8 mouse cellular contexts compared by ENCODE assay signal in the genomic region with DNA sequence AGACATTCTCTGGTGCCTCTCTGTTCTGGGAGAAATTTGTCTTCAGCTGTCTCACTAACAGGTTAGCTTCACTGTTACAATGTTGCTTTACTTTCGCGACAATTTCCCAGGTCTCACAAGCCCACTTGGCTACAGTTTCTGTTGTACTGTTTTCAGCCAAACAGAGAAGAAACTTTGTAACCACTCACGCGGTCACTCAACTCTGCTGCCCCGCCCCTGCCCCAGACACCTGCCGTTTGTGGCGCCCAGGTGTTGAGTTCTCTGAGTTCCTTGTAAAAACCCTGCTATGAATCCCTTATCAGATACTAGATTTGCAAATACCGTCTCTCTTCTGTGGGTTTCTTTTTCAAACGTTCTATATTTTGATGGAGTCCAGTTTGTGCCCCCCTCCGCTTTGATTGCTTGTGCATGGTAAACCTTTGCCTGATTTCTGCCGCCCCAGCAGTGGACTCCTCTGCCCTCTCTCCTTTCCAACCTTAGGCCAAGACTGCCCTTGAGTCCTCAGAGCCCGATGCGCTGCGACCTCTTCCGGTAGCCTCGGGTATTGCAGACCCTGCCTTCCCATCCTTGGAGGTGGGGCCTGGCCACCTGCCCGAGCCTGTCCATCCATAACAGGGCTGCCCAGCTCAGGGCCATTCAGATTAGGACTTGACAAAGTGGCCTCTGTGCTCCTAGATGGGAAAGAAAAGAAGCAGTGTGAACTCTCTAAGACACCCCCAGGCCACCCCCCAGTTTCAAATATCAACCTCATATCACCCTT. TPM values are rescaled to one million over a fixed set of nuclear protein-coding genes. Genes with fewer than 3 reads are reported as not detected.
DNase-seq lines count a peak whose midpoint lies in the region; ATAC-seq lines count a peak whose summit lies in the region.

No protein-coding gene starts in this region.

- H3K9ac ChIP-seq in hindbrain, embryonic 15.5 days: no peak overlapping the region

- no peak overlapping the region for H3K4me2 ChIP-seq in hindbrain, embryonic 15.5 days

- peak; percentile 54 for ATAC-seq in hindbrain, embryonic 15.5 days (ENCODE audit: low FRiP score, low read depth)
- peak; percentile 94 for ATAC-seq in megakaryocyte, adult 5-6 weeks (ENCODE audit: poor library complexity, severe bottlenecking)

- H3K36me3 ChIP-seq in hindbrain, embryonic 15.5 days: no peaks in the 10 kb centered on the region

- 20% methylated on average over 17 of the region's 17 CpGs for WGBS in hindbrain, embryonic 15.5 days

- H3K27me3 ChIP-seq in hindbrain, embryonic 15.5 days: no peaks in the 10 kb centered on the region

- no peak overlapping the region for H3K27ac ChIP-seq in hindbrain, embryonic 15.5 days (replicated peaks)

- no peaks in the 10 kb centered on the region for H3K9me3 ChIP-seq in hindbrain, embryonic 15.5 days

- no peaks in the 10 kb centered on the region; the same call in 1 of the 2 replicates for H3K4me1 ChIP-seq in hindbrain, embryonic 15.5 days (replicated peaks)

- DNase-seq in MEL-GATA-1-ER (ENCODE audit: extremely low read depth, low read depth): peak; percentile 47
- DNase-seq in cerebellum, postnatal 10 days: peak; percentile 98 to 100
- peak; percentile 85 to 89 for DNase-seq in frontal cortex, postnatal 25 days (ENCODE audit: low spot score in 2 of 2)
- DNase-seq in layer of hippocampus, postnatal 36 days: peak; percentile 85 to 87
- peak; percentile 79 for DNase-seq in right cerebral cortex, adult 18-20 months
- DNase-seq in urinary bladder, adult 18-20 months (ENCODE audit: low spot score in 2 of 2): peak; percentile 81 to 92

- no peak overlapping the region for H3K4me3 ChIP-seq in hindbrain, embryonic 15.5 days

RNA-seq across cellular contexts. Expression of gene Ninj1, which starts 17.7 kb away (rescaled TPM):
- polyA plus RNA-seq in hindbrain, embryonic 15.5 days (2015; fragmentation: Nextera tagmentation; extraction: Ambion mirVana): 28.2 and 32.3 TPM in 2 replicates
- total RNA-seq in layer of hippocampus, postnatal 36 days (2021): 10 to 100 TPM; 18.7 to 19.3 TPM
- 76.1 and 81.6 TPM in 2 replicates for total RNA-seq in megakaryocyte, adult 5-6 weeks (2015)
- 33.4 and 48.2 TPM in 2 replicates for total RNA-seq in megakaryocyte, adult 5-6 weeks (2017)

RNA-seq across cellular contexts. Expression of gene Wnk2, which starts 21.8 kb away (rescaled TPM):
- 19.6 and 23.2 TPM in 2 replicates for polyA plus RNA-seq in hindbrain, embryonic 15.5 days (2015; fragmentation: Nextera tagmentation; extraction: Ambion mirVana)
- total RNA-seq in layer of hippocampus, postnatal 36 days (2021): 10 to 100 TPM; 85.8 to 99.2 TPM
- 0.66 and 1.6 TPM in 2 replicates for total RNA-seq in megakaryocyte, adult 5-6 weeks (2015)
- total RNA-seq in megakaryocyte, adult 5-6 weeks (2017): 0.33 and 0.48 TPM in 2 replicates

RNA-seq across cellular contexts. Expression of gene Card19, which starts 46.2 kb away (rescaled TPM):
- 33.8 and 37.9 TPM in 2 replicates for polyA plus RNA-seq in hindbrain, embryonic 15.5 days (2015; fragmentation: Nextera tagmentation; extraction: Ambion mirVana)
- 10 to 100 TPM; 13.9 to 15.0 TPM for total RNA-seq in layer of hippocampus, postnatal 36 days (2021)
- 85.5 and 103 TPM in 2 replicates for total RNA-seq in megakaryocyte, adult 5-6 weeks (2015)
- total RNA-seq in megakaryocyte, adult 5-6 weeks (2017): 91.0 and 123 TPM in 2 replicates

Comparison
In these comparisons a context has a peak if more than half of its experiments do, and no peak if none do; other contexts are left out.
1. DNase-seq: peak in every context shown above with its lines; median percentile 99 in cerebellum, postnatal 10 days; 87 in frontal cortex, postnatal 25 days; 86 in urinary bladder, adult 18-20 months; 86 in layer of hippocampus, postnatal 36 days; 79 in right cerebral cortex, adult 18-20 months; 47 in MEL-GATA-1-ER.
2. RNA of gene Wnk2, which starts 21.8 kb away (total RNA-seq): 85.8 to 99.2 TPM in layer of hippocampus, postnatal 36 days; 0.33 to 1.6 TPM in megakaryocyte, adult 5-6 weeks; every median in the first group is over 10 times any median in the second.
3. RNA of gene Card19, which starts 46.2 kb away (total RNA-seq): 85.5 to 123 TPM in megakaryocyte, adult 5-6 weeks; 13.9 to 15.0 TPM in layer of hippocampus, postnatal 36 days; every median in the first group is over 4 times any median in the second.